Mouse (Mus musculus) lung, postnatal 14 days (tissue): ENCODE measurements around the gene Gnat1.

Experiments used
- DNase-seq: peaks from one replicate; pipeline ENCODE4 v3.0.0; 2021

The Gnat1 gene

DNA sequence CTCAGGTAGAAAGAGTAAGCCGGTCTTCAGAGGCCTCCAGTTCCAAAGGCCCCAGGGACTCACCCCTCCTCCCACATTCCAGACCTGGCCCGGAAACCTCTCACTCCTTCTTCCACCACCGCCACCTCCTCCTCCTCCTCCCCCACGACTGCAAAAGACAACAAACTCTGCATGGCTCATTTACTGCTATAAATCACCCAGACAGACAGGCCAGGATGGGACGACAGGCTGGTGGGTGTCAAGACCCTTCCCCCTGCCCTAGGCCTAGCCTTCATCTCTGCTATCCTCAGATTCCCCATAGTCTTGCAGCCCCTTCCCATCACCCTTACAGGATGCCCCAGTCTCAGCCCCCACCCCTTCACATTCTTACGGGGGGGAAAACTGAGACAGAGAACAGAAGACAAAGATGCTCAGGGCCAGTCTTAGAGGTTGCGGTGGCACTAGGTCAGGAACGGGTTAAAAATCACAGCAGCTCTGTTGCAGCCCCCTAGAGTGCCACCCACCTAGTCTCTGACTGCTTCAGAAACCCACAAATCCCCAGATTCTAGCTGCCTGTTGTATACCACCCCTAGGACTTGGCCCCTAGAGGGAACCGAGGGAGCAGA, 20.0 kb upstream of the Gnat1 start:
- no peak for DNase-seq

DNA sequence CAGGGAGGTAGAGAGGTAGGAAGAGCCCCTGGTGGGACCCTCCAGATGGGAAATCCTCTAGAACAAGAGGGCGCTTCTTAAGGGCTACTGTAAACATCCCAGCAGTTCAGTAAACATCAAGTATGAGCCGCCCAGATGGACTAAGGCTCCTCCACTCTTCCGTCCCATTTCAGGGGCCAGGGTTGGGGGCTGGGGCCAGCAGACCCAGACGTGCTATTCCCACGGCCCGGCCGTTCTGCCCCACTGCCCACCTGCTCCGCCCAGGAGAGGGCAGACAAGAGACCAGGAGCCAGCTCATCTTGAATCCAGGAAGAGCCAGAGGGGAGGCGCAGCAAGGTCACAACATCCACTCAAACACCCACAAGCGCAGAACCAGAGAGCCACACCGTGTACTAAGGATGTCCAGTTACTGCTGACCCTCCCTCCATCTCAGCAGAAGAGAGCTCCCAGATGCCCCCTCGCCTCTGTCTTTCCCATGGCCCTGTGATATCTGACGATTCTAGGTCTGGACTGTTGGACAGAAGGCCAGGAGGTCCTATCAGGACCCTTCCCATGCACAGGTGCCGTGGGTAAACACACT, 19.2 kb upstream of the Gnat1 start:
- no peak for DNase-seq

DNA sequence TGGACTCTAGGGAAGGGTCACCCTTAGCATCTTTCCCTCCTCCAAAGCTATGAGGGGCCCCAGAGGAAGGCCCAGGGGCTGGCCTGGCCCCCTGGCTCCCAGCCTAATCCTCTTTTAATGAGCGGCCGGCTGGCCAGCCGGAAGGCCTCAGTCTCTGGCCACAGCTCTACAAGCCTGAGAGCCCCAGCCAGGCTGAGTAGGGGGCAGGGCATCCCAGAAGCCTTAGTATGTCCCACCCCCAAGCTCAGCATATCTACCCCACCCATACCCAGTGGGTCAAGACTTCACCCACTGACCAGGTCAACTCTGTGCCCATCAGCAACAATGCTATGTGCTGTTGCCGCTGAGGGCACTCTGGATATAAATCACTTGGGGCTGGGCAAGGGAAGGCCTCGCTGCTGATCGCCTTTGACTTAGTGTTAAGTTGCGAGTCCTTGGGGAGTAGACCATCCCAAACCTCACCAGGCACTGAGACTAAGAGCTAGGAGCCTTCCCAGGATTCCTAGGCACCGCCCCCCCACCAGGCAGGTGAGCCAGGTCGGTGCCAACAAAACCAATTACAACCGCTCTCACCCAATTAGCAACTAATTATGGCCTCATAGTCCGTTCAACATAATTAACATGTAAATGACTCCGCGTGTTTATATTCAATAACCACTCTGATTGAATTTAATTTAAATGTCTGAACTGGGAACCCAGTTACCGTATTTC, 18.5 kb upstream of the Gnat1 start:
- DNase-seq = no peak

DNA sequence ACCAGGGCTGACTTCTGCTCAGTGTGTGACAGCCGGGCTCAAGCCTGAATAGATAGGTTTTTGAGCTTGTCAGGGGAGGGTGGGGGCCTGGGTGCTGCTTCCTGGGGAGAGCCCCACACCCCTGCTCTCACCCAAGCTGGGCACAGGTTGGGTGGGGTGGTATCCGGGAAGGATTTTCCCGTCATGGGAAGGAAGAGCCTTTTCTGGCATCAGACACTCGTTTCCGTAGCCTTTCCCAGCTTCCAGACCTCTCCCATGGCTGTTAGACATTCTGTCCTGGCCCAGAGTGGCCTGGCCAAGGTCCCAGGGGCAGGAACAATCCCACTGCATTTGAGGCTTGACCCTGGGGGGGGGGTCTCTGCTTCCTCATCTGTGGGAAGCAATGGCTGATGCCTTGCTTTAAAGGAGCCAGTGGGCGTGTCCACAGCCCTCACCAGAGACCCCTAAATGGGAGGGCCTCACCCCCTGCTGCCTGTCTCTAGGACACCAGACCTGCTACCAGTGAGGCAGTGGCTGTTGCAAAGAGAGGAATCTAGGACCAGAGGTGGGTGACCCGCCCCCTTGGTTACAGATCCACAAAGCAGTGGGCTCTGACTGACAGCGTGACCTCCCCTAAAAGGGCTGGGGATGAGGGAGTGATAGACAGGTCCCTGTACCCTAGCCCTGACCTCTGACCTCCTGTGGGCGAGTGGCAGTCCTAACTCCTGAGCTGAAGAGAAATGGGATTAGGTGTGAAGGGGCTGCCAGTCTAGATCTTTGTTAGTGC, 17.5 kb upstream of the Gnat1 start:
- peak; percentile 59 for DNase-seq

DNA sequence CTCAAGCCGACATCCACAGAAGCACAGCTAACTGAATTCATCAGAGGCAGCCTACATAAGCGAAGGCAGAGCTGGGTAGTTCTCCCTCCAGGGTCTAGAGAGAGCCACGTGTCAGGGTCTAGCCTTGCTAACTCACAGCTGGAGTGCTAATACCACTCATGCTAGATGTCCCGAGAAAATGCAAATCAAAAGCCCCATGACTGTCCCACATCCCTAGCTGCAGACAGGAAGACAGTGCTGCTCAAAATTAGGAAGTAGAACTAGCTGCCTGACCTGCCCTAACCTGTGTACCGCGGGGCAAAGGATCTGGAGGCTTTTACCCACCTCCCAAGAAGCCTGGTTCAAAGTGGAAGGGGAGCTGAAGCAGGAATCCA, 16.6 kb upstream of the Gnat1 start:
- DNase-seq = no peak

DNA sequence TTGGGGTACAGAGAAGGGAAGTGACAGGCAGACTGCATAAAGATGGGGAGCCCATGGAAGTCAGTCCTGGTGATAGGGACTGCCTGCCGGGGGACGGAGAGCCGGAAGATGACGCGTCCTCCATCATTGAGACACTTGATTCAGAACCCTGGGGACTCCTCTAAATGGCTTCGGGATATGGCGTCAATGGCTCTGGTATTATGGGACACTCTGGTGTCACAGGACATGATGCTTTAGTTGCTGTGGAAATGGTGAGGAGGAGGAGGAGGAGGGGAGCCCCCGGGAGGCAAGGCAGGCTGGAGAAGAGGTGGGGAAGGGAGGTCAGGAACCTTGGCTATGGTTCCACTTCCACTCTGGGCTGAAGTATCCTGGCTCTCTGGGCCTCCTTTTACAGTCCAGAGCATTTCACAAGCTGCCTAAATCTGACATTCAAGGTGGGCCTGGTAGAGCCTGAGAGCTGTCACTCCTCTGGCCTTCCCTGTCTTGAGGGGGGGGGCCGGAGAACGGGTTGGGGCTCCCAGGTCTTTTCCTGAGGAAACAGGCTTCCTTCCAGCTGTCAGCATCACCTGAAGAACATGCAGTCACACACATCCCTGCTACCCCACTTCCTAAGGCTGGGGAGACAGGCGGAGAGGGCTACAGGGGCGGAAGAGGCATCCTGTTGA, 16.1 kb upstream of the Gnat1 start:
- DNase-seq = no peak

DNA sequence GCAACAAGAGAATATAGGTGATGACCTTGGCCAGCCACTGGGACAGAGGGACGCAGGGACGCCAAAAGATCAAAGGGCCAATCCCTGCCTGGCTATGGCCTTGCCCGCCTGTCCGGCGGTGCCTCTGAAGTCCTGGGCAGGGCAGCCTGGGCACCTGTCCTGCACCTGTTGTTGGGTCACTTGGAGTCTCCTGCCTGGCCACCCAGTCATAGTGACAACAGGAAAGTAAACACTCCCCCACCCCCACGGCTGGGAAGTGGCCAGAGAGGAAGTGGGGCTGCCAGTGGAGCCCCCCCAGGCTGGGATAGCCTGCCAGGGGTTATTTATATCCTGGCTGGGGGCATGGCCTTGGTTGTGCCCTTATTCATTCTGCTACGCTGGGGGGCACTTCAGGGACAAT, 15.1 kb upstream of the Gnat1 start:
- DNase-seq = peak; percentile 64

DNA sequence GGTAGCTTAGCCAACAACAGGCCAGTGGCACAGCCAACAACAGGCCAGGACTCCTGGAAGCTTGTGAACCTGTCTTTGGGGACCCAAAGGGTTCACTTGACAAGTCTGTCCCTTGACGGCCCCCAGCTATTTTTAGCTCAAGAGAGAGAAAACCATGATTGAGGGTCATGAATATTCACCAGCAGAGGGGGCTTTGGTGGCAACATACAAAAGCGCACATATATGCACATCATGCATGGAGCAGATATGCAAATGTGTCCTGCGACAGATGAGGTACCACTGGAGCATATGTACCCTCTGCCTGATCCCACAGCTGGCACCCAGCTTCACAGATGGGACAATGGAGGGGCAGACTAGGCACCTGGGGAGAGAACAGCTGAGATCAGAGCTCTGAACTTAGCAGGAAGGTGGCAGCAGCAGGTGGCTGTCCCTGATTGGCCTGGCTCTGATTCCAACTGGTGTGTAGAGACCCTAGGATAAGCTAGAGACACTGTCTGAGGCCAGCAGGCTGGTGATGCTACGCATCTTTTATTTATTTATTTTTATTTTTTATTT, 14.0 kb upstream of the Gnat1 start:
- no peak for DNase-seq

DNA sequence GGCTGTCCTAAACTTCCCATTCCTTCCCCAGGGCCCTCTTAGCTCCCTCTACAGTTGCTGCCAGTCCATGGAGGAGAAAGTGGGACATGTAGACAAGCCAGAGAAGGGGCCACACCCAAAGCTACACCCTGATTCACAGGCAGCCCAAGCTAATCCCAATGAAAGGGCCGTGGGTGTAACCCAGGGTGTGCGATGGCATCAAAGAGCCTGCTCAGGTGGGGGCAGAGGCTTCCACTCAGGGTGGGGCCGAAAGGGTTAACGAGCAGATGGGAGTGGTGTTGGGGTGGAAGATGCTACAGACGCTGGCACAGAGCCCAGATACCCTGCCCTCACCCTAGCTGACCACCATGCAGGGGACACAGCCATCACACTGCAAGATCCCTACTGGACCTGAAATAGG, 13.3 kb upstream of the Gnat1 start:
- DNase-seq = no peak

DNA sequence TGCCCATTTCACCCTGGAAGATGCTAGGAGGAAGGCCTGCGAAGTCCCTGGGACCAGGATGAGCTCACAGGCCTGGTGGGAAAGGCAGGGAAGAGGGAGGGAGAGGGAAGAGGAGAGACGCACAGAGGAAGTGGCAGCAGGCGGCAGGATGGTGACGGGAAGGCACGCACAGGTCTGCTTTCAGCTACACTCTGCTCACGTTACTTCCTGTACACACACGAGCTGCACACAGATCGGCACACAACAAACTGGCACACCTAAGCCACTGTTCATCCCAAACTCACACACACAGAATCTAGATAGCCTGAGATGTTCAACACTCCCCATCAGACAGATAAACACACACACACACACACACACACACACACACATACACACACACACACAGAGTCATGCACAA, 10.9 kb upstream of the Gnat1 start:
- no peak for DNase-seq

DNA sequence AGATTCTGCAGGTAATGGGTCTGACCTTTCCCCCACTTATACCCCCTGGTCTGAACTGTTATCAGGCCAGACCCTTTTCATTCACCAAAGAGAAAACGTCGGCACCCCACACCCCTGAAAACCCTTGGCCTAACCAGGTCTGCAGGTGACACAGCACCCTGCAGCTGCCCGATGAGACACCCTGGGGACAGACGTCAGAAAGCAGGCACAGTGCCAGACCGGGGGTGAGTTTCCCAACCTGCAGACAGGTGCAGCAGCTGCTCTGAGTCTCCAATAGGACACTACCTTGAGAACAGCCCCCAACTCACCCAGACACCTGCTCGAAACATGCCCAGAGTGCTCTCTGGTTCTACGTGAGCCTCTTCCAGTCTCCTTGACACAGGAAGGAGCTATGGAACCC, 9.4 kb upstream of the Gnat1 start:
- no peak for DNase-seq

DNA sequence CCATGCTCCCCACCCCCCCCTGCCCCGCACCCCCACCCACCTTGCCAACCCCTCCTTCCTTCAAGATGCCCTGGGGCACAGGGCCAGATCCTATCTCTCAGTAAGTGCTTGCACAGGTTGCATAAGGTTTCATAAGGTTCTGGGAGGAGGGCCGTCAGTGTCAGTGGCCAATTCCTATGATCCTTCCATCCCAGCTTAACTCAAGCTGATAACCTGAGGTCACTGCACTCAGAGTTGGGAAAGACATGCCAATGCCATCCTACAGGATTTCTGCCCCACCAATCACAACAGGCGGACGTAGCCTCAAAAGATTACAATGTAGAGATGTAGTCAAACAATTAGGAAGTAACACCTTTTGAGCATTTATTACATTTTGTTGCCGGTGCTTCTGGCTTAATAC, 8.9 kb upstream of the Gnat1 start:
- no peak for DNase-seq

DNA sequence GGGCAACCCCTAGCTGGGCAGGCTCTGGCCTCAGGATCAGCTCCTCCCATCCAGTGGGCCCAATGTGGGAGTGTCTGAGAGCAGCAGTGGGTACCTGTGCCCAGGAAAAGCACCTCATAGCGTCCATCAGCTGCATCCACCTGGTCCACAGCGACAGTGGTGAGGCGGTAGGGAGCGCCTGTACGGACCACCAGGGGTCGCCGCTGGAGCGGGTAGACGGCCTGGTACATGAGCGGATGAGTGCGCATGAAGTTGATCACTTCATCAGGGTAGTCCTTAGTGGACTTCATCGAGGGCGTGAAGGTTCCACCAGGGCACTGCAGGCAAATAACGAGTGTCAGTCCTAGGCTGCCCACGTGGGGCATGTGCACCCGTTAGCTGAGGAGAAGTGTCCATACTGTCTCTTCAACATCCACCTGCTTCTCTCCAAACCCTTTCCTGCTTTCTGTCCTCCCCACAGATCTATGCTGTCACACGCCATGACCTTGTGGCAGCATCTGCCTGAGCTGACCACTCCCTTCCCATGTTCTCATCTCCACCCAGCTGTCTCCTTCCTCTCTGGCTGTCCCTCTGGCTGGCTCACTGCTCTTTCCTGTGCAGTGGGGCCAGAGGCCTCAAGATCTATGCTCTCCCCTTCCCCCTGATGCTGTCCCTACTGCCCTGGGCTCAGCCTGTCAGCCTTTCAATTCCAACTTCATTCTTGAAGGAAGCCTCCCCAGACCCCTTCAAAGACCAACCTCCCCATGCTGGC, 5.9 kb upstream of the Gnat1 start:
- DNase-seq = peak; percentile 70

DNA sequence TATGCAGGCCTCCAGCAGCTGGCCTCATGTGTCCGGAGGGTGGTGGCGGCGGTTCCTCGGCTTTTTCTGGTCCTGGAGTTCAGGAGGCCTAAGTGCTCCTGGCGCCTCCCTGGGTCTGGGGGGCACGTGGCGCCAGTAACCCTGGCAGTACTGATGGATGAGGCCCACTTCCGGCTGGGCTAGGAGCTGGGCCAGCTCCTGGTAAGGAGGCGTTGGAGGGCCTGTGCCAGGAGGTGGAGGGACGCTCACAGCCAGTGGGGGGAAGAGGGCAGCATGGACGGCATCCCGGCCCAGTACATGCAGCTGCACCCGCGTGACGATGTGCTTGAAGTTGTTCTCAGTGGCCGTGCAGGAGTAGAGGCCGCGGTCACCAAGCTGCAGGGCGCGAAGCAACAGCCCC, 2.9 kb upstream of the Gnat1 start:
- no peak for DNase-seq

DNA sequence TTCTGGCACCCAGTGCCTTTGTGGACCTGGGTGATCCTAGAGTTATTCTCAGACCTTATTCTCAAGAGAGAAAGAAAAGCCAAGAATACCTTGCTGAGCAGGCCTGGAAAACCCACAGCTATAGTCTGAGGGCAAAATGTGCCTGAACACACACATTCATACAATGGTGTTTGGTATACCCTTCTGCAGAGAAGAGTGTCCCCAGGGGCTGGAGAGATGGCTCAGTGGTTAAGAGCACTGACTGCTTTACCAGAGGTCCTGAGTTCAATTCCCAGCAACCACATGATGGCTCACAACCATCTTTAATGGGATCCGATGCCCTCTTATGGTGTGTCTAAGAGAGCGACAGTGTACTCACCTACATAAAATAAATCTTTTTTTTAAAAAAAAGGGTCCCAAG, 651 bp downstream of the Gnat1 start:
- DNase-seq = no peak

DNA sequence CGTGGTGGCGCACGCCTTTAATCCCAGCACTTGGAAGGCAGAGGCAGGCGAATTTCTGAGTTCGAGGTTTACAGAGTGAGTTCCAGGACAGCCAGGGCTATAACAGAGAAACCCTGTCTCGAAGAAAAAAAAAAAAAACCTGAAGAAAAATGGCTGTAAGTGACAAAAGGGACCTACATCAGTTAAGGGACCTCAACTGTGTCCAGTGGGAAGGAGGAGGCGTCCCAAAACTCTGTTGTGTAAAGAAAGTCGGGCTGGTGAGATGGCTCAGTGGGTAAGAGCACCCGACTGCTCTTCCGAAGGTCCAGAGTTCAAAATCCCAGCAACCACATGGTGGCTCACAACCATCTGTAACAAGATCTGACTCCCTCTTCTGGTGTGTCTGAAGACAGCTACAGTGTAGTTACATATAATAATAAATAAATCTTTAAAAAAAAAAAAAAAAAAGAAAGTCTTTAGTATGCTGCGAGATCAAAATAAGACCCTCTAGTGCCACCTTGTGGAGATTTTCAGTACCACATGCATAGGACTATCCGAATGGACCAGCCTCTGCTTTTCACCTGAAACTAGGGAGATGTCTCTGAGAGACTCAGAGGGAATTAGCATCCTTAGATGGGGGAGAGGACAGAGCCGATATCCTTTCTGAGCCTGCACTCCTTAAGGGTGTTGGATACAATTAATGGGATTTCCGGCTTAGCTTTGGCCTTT, 1.5 kb downstream of the Gnat1 start:
- peak; percentile 88 for DNase-seq

DNA sequence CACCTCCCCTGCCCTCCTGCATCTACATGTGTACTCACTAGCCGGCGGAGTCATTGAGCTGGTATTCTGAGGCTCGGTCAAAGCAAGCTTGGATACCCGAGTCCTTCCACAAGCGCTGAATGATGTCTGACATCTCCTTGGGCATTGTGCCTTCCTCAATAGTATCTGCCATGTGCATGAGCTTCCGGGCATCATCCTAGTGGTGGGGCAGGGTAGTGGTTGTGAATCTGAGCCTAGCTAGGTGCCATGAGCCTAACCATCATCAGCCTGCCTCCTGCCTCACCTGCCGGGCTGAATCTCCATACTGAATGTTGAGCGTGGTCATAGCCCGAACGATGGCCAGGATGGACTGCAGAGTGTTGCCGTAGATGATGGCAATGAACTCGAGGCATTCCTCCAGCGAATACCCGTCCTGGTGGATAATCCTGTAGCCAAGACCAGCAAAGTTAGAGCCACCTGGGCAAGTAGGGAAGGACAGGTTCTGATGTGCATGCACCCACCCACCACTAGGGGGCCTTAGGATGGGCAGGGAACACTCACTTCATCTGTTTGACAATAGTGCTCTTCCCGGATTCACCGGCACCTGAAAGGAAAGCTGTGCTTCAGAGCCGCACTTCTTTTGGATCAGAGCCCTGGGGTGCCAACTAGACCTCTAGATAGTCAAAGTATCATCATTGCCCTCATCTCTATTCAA, 2.3 kb downstream of the Gnat1 start:
- no peak for DNase-seq

DNA sequence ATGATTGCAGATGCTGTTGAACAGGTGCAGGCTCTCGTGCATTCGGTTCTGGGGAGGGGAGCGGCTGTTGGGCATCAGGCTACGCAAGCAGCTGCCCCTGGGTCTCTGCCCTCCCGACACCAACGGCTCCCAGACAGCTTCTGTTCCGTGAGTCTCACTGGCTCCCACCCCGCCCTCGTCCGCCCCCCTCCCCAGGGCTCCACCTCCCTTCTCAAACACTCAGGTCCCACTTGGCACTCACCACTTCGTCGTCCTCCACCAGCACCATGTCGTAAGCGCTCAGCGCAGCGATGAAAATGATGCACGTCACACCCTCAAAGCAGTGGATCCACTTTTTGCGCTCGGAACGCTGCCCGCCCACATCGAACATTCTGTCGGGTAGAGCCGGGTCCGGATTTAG, 3.2 kb downstream of the Gnat1 start:
- no peak for DNase-seq

DNA sequence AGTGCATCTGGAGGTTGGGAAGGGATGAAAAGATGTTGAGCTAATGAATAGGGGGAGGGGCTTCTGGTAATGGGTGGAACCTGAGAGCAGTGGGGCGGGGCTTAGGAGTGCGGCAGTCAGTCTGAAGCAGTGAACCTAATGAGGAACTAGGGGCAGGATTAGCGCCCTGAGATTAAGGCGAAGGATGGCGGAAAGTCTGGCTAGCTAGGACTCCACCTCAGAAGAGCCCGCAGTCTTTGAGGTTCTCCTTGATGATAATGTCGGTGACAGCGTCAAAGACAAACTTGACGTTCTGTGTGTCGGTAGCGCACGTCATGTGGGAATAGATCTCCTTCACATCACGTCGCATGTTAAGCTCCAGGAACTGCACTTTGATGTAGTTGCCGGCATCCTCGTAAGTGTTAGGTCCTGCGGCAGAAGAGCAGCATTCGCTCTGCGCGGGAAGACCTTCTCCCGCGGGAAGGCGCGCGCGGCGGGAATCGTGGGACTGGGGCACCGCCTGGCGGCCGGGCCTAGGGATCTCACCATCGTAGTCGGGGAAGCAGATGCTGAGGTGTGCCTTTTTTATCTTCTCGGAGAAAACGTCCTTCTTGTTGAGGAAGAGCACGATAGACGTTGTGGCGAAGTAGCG, 3.7 kb downstream of the Gnat1 start:
- DNase-seq = peak; percentile 79

DNA sequence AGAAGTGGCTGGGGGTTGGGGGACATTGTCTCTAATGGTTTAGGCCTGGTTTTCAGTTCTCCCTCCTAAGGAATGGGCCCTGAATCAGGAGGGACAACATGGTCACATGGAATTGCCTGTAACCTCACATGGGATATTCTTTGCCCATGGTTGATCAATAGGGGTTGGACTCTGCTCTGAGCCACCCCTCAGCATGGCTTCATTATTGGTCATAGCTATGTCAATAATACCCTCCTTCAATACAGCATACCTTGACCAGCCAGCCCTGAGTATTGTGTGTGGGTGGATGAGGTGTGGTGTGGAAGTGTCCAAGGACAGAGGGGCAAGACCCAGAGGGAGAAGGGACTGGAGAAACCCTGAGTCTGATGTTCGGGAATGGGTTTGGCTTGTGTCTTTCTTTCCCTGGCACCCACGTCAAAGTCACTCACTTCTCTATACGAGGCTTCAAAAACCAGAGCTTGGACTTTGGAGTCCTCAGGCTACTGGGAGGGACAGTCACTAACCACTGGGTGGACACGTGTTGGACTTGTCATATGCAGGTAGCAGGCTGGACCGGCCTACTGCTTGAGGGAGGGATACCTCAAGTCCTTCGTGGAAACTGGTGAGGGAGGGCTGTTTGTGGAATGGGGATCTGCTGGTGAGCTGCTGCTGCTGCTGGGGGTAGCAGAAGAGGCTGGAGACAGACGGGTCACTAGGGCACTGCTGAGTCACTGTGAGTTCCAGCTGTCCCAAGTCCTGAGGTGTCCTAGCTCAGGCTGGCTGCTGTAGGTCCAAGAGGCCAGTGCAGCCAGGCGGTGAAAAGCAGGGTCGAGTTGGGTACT, 4.7 kb downstream of the Gnat1 start:
- no peak for DNase-seq
